Mouse (Mus musculus) heart, embryonic 11.5 days (tissue): ENCODE measurements around the gene Gse1. TPM values are rescaled to one million over a fixed set of nuclear protein-coding genes. Genes with fewer than 3 reads are reported as not detected.
"Not testable (repeated sequence)": the region's sequence is repeated elsewhere in the genome, so short reads cannot be mapped to it uniquely, and the experiment has no call there.

Experiments
- ATAC-seq: fragments of 200-750 bp; cut with Nextera tagmentation; replicated peaks from 2 replicates; pipeline ENCODE4 v1.8.0; 2017; ENCODE audit warnings: moderate library complexity; ENCODE audit not compliant: insufficient number of reproducible peaks, low FRiP score, low TSS enrichment
- H3K27ac ChIP-seq: fragments of 300-500 bp; sonication (generic); 2 replicates; pipeline ENCODE4 v1.5.1; 2014; ENCODE audit warnings: mild to moderate bottlenecking, low read depth, low read length
- H3K27me3 ChIP-seq: fragments of 300-500 bp; sonication (generic); 2 replicates; pipeline ENCODE4 v1.6.1; 2014; ENCODE audit warnings: mild to moderate bottlenecking, low read length, mixed read lengths; ENCODE audit not compliant: control insufficient read depth, insufficient read depth
- H3K36me3 ChIP-seq: fragments of 300-500 bp; sonication (generic); 2 replicates; pipeline ENCODE4 v1.6.1; 2014; ENCODE audit warnings: mild to moderate bottlenecking, low read length, moderate library complexity, mixed read lengths; ENCODE audit not compliant: control insufficient read depth, insufficient read depth
- H3K4me1 ChIP-seq: fragments of 300-500 bp; sonication (generic); 2 replicates; pipeline ENCODE4 v1.6.1; 2014; ENCODE audit warnings: low read length; ENCODE audit not compliant: control insufficient read depth, insufficient read depth
- H3K4me2 ChIP-seq: fragments of 300-500 bp; sonication (generic); 2 replicates; pipeline ENCODE4 v1.6.1; 2014; ENCODE audit warnings: mild to moderate bottlenecking, moderate library complexity
- H3K4me3 ChIP-seq: fragments of 300-500 bp; sonication (generic); 2 replicates; pipeline ENCODE4 v1.5.1; 2014; ENCODE audit warnings: low read depth, low read length
- H3K9ac ChIP-seq: fragments of 300-500 bp; sonication (generic); 2 replicates; pipeline ENCODE4 v1.6.1; 2014; ENCODE audit warnings: mild to moderate bottlenecking, low read depth, low read length, moderate library complexity
- H3K9me3 ChIP-seq: fragments of 300-500 bp; sonication (generic); replicated peaks from 2 replicates; pipeline ENCODE4 v1.6.1; 2016; ENCODE audit warnings: low read length; ENCODE audit not compliant: control insufficient read depth
- WGBS: fragments of 180-500 bp; shearing (Covaris S2); extraction: QIAGEN DNeasy Blood & Tissue Kit; methylation state at CpG from one replicate; pipeline ENCODE4 v1.1.7; 2014; ENCODE audit not compliant: insufficient replicate concordance; 5-methylcytosine and 5-hydroxymethylcytosine counted together
- polyA plus RNA-seq: library from polyadenylated mRNA; unstranded; fragments of >200 nt; fragmentation: Nextera tagmentation; extraction: Ambion mirVana; gene quantifications from 2 replicates; pipeline ENCODE4 v1.2.1, GENCODE M21; 2014

Gse1 gene
- polyA plus RNA-seq, 1 experiment from 2014 or later, result 12.8 TPM

GRCm38 (mm10) chr8:120328361-120329022 lies 100.2 kb downstream of the Gse1 start:
- Histone ChIP-seq H3K9me3 (no peaks in the 10 kb centered on the region), H3K27me3 (no peaks in the 10 kb centered on the region), H3K36me3 (no peaks in the 10 kb centered on the region), H3K4me2 (no peak overlapping the region), H3K27ac (no peak overlapping the region), H3K9ac (no peak overlapping the region), H3K4me1 (peaks cover 46% of the 10 kb centered on the region), H3K4me3 (no peak overlapping the region)
- no peak for ATAC-seq
- 74% methylated on average over 13 of the region's 13 CpGs for WGBS

- Histone ChIP-seq H3K4me3 (no peak overlapping the region), H3K9me3 (no peaks in the 10 kb centered on the region), H3K4me1 (peaks cover 43% of the 10 kb centered on the region), H3K36me3 (no peaks in the 10 kb centered on the region), H3K27ac (no peak overlapping the region), H3K27me3 (no peaks in the 10 kb centered on the region), H3K4me2 (no peak overlapping the region), H3K9ac (0 out of 2 replicates have a peak overlapping the region, but pooled peaks have one; percentile 4)
- 84% methylated on average over 11 of the region's 11 CpGs for WGBS
- ATAC-seq, result no peak
Measured at GRCm38 (mm10) chr8:120329030-120329748, 100.9 kb downstream of the Gse1 start.

GRCm38 (mm10) chr8:120331027-120331426 lies 102.8 kb downstream of the Gse1 start:
- Histone ChIP-seq H3K27ac (0 out of 2 replicates have a peak overlapping the region, but pooled peaks have one; percentile 12), H3K27me3 (no peaks in the 10 kb centered on the region), H3K36me3 (no peaks in the 10 kb centered on the region), H3K9ac (no peak overlapping the region), H3K4me2 (no peak overlapping the region), H3K4me1 (peaks cover 51% of the 10 kb centered on the region), H3K4me3 (no peak overlapping the region), H3K9me3 (no peaks in the 10 kb centered on the region)
- WGBS, result 59% methylated on average over 7 of the region's 7 CpGs
- no peak for ATAC-seq

- Histone ChIP-seq H3K27me3 (no peaks in the 10 kb centered on the region), H3K9ac (no peak overlapping the region), H3K27ac (no peak overlapping the region), H3K4me1 (peaks cover 56% of the 10 kb centered on the region), H3K4me3 (no peak overlapping the region), H3K9me3 (no peaks in the 10 kb centered on the region), H3K36me3 (no peaks in the 10 kb centered on the region), H3K4me2 (no peak overlapping the region)
- WGBS, result 69% methylated on average over 16 of the region's 16 CpGs
- no peak for ATAC-seq
Measured at GRCm38 (mm10) chr8:120332379-120333229, 104.3 kb downstream of the Gse1 start.

GRCm38 (mm10) chr8:120333681-120334080 lies 105.4 kb downstream of the Gse1 start:
- Histone ChIP-seq H3K4me3 (no peak overlapping the region), H3K9me3 (no peaks in the 10 kb centered on the region), H3K4me1 (peaks cover 47% of the 10 kb centered on the region), H3K4me2 (no peak overlapping the region), H3K9ac (no peak overlapping the region), H3K27me3 (no peaks in the 10 kb centered on the region), H3K36me3 (no peaks in the 10 kb centered on the region), H3K27ac (0 out of 2 replicates have a peak overlapping the region, but pooled peaks have one; percentile 10)
- WGBS, result 81% methylated on average over 4 of the region's 4 CpGs
- no peak for ATAC-seq

DNA sequence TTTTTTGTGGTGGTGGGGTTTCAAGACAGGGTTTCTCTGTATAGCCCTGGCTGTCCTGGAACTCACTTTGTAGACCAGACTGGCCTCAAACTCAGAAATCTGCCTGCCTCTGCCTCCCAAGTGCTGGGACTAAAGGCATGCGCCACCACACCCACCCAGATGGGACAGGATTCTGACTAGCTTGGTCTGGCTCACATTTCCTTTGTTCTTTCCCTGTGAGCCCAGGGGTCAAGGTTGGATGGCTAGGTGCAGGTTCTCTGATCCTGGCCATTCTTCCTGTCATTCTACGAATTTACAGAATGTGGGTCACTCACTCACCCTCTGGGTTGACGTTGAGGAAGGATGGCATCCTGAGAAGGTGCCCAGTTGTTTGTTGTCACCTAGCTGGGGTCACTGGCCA lies 106.0 kb downstream of the Gse1 start:
- not testable (repeated sequence) for H3K36me3 ChIP-seq, H3K4me3 ChIP-seq, H3K4me2 ChIP-seq, H3K9me3 ChIP-seq, H3K9ac ChIP-seq, ATAC-seq, H3K27me3 ChIP-seq
- peaks cover 42% of the 10 kb centered on the region for H3K4me1 ChIP-seq
- H3K27ac ChIP-seq, result peak overlapping the region; percentile 66
- 68% methylated on average over 3 of the region's 3 CpGs for WGBS

DNA sequence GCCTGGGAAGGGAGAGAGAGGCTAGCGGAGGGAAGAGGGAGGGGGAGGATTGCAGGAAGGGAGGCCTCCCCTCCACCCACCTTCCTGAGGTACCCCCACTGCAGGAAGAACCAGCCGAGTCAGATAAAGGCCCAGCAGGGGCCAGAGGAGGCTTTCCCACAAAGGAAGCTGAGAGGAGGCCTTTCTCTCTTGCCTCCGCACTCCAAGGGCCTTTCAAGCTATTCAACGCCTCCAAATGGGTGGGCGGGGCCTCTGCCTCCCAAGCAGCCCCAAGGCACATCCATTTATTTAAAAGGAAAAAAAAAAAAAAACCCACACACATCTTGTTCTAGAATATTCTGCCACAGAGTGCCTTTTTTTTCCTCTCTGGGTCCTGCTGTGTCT lies 106.6 kb downstream of the Gse1 start:
- Histone ChIP-seq H3K4me1 (peaks cover 46% of the 10 kb centered on the region), H3K9ac (peak overlapping the region; percentile 56; the same call in 1 of the 2 replicates), H3K9me3 (no peaks in the 10 kb centered on the region; the same call in 1 of the 2 replicates), H3K36me3 (no peaks in the 10 kb centered on the region), H3K27ac (peak overlapping the region; percentile 66), H3K27me3 (no peaks in the 10 kb centered on the region), H3K4me2 (peak overlapping the region; percentile 50), H3K4me3 (no peak overlapping the region)
- ATAC-seq, result 0 out of 2 replicates have a peak, but pooled peaks have one; percentile 14
- WGBS, result 11% methylated on average over 5 of the region's 5 CpGs

DNA sequence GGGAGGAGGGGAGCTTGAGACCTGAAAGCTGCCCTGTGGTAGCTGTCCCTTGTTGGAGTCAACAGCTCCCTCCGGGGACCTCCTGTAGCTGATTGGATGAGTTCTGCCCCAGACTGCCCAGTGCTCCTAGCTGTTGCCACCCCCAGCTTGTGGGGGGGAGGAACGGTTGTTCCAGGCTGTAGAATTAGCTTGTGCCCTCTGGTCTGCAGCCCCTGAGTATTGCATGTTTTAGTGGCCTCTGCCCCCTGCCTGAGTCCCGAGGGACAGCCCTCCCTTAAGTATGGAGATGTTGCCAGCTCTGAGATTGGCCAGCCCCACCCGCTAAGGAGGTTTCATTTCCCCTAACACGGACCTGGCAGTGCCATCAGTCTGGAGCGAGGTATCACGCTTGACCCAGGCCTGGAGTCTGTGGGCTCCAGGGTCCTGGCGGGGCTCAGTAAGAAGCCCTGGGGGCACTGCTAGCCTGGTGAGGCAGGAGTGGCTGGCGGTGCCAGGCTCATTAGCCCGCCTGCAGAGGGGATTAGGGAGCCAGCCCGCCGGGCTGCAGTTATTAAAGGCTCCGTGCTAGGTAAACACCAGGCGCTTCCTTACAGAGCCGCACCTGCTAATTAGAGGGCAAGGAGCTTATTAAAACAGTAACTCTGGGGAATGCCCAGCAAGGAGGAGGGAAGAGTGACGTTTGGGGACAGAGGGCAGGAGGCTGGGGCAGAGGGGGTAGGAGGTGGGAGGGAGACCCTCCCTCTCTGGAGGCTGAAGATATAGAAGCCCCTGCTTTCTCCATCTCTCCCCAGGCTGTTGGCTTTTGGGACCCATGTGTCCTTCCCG lies 107.2 kb downstream of the Gse1 start:
- H3K27ac ChIP-seq, result peak overlapping the region; percentile 59
- no peak overlapping the region for H3K4me3 ChIP-seq
- ATAC-seq, result no peak
- no peaks in the 10 kb centered on the region for H3K36me3 ChIP-seq
- peak overlapping the region; percentile 56 for H3K9ac ChIP-seq
- peaks cover 46% of the 10 kb centered on the region for H3K4me1 ChIP-seq
- 8% methylated on average over 17 of the region's 17 CpGs for WGBS
- peak overlapping the region; percentile 50 for H3K4me2 ChIP-seq
- H3K9me3 ChIP-seq, result no peaks in the 10 kb centered on the region; the same call in 1 of the 2 replicates
- no peaks in the 10 kb centered on the region for H3K27me3 ChIP-seq
